18 mouse cellular contexts compared by ENCODE assay signal in genomic region chr6:113423000-113423399, GRCm38 (mm10). TPM values are rescaled to one million over a fixed set of nuclear protein-coding genes. Genes with fewer than 3 reads are reported as not detected.
"Had no signal": no experiment of that assay in that cellular context is flagged by ENCODE, and none has a peak within 500 bp of the region (broad histone marks: within the 10 kb centered on the region; RNA-seq: fewer than 3 reads in every experiment).

No protein-coding gene starts in this region.

- H3K36me3 ChIP-seq: midbrain, embryonic 13.5 days; midbrain, embryonic 15.5 days; neural tube, embryonic 13.5 days; neural tube, embryonic 15.5 days had no signal

- H3K27me3 ChIP-seq: midbrain, embryonic 13.5 days; midbrain, embryonic 15.5 days; neural tube, embryonic 13.5 days had no signal

- H3K4me3 ChIP-seq: megakaryocyte, embryonic 14.5 days; midbrain, embryonic 13.5 days; midbrain, embryonic 15.5 days; neural tube, embryonic 13.5 days; neural tube, embryonic 15.5 days had no signal

- DNase-seq: lung, adult 18-20 months; lung, embryonic 14.5 days; lung, postnatal 10 days; lung, postnatal 4 days; retina, postnatal 1 day; right cerebral cortex, adult 18-20 months; right cerebral cortex, postnatal 25 days; right cerebral cortex, postnatal 4 days; spleen, adult 18-20 months; thymus, adult 18-20 months; thymus, postnatal 14 days; thymus, postnatal 36 days had no signal

- H3K4me2 ChIP-seq: lung, embryonic 14.5 days; midbrain, embryonic 11.5 days; midbrain, embryonic 13.5 days; midbrain, embryonic 15.5 days; neural tube, embryonic 13.5 days; neural tube, embryonic 15.5 days had no signal

RNA-seq across cellular contexts. Expression of gene Cidec, which starts 12.6 kb away (rescaled TPM):
- polyA plus RNA-seq: lung, embryonic 14.5 days; midbrain, embryonic 11.5 days; midbrain, embryonic 13.5 days; midbrain, embryonic 15.5 days; neural tube, embryonic 13.5 days; neural tube, embryonic 15.5 days had no signal
